Mouse (Mus musculus) hindbrain, postnatal 0 days (tissue): ENCODE measurements around the gene Ift140. TPM values are rescaled to one million over a fixed set of nuclear protein-coding genes. Genes with fewer than 3 reads are reported as not detected.

ENCODE experiments used
- ATAC-seq: fragments of 200-750 bp; cut with Nextera tagmentation; 2 replicates; pipeline ENCODE4 v1.8.0; 2017; ENCODE audit warnings: mild to moderate bottlenecking, moderate TSS enrichment, moderate library complexity
- DNase-seq: peaks from one replicate; pipeline ENCODE4 v3.0.0-alpha.2; 2015; ENCODE audit warnings: low spot score
- H3K27ac ChIP-seq: fragments of 300-500 bp; sonication (generic); 2 replicates; pipeline ENCODE4 v1.5.1; 2014; ENCODE audit warnings: mild to moderate bottlenecking
- H3K27me3 ChIP-seq: fragments of 300-500 bp; sonication (generic); 2 replicates; pipeline ENCODE4 v1.6.1; 2014; ENCODE audit warnings: low read length, mixed read lengths; ENCODE audit not compliant: insufficient read depth
- H3K36me3 ChIP-seq: fragments of 300-500 bp; sonication (generic); 2 replicates; pipeline ENCODE4 v1.6.1; 2014; ENCODE audit warnings: low read length, mixed read lengths; ENCODE audit not compliant: insufficient read depth
- H3K4me1 ChIP-seq: fragments of 300-500 bp; sonication (generic); 2 replicates; pipeline ENCODE4 v1.6.1; 2014; ENCODE audit warnings: antibody characterized with exemption, low read length, mixed read lengths; ENCODE audit not compliant: insufficient read depth
- H3K4me2 ChIP-seq: fragments of 300-500 bp; sonication (generic); 2 replicates; pipeline ENCODE4 v1.6.1; 2014; ENCODE audit warnings: low read depth, mild to moderate bottlenecking, low read length, moderate library complexity, mixed read lengths
- H3K4me3 ChIP-seq: fragments of 300-500 bp; sonication (generic); 2 replicates; pipeline ENCODE4 v1.5.1; 2014; ENCODE audit warnings: low read length
- H3K9ac ChIP-seq: fragments of 300-500 bp; sonication (generic); replicated peaks from 2 replicates; pipeline ENCODE4 v1.6.1; 2014; ENCODE audit warnings: mild to moderate bottlenecking, low read length, moderate library complexity, mixed read lengths
- H3K9me3 ChIP-seq: fragments of 300-500 bp; sonication (generic); 2 replicates; pipeline ENCODE4 v1.6.1; 2016; ENCODE audit warnings: low read length, mixed read lengths
- CTCF ChIP-seq: IDR thresholded peaks from 2 replicates; pipeline ENCODE4 v1.5.1; 2016; ENCODE audit warnings: antibody characterized with exemption, control low read depth, low read depth
- WGBS: fragments of 180-500 bp; shearing (Covaris S2); extraction: QIAGEN DNeasy Blood & Tissue Kit; methylation state at CpG from one replicate; pipeline ENCODE4 v1.1.7; 2014; 5-methylcytosine and 5-hydroxymethylcytosine counted together
- polyA plus RNA-seq: library from polyadenylated mRNA; unstranded; fragments of >200 nt; fragmentation: Nextera tagmentation; extraction: Ambion mirVana; gene quantifications from 2 replicates; pipeline ENCODE4 v1.2.1, GENCODE M21; 2015
- total RNA-seq: library from RNA; depleted of rRNA; stranded (reverse); fragments of >200 nt; gene quantifications from 2 replicates; pipeline ENCODE4 v1.2.3, GENCODE M21; 2014; rRNA removed

The Ift140 gene
- total and polyA plus RNA-seq, 2 experiments from 2014 or later: 13.1 to 27.0 TPM

DNA sequence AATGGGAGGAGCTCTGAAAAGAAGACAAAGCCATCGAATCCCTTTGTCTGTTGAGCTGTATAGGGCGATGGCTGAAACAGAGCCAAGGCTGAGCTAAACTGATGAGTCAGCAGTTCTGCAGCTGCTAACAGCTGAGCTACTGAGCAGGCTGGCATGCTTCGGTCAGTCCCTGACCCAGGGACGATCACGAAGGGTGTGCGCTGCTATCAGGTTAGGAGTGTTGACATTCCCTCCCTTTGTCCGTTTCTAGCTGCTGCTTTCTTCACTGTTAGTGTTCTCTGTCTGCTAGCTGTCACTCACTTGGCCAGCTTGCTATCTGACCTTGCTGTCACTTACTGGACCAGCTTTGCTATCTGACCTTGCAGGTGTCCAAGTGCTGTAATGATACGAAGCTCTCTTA is 111.2 kb downstream of the Ift140 start:
- H3K36me3 ChIP-seq: no peaks in the 10 kb centered on the region
- no peaks in the 10 kb centered on the region; the same call in 1 of the 2 replicates for H3K27me3 ChIP-seq
- H3K4me1 ChIP-seq: no peaks in the 10 kb centered on the region
- no peak overlapping the region for H3K9ac ChIP-seq
- no peaks in the 10 kb centered on the region for H3K9me3 ChIP-seq
- DNase-seq (peak; percentile 7), ATAC-seq (no peak)
- H3K4me3 ChIP-seq: no peak overlapping the region
- WGBS: 49% methylated on average over 8 of the region's 8 CpGs
- H3K4me2 ChIP-seq: no peak overlapping the region
- no peak for TF ChIP-seq CTCF
- no peak overlapping the region for H3K27ac ChIP-seq

GRCm38 (mm10) chr17:25127681-25128080 is 111.8 kb downstream of the Ift140 start:
- no peak overlapping the region for H3K4me2 ChIP-seq
- no peaks in the 10 kb centered on the region for H3K9me3 ChIP-seq
- no peak overlapping the region for H3K4me3 ChIP-seq
- no peaks in the 10 kb centered on the region; the same call in 1 of the 2 replicates for H3K27me3 ChIP-seq
- ATAC-seq (no peak), DNase-seq (no peak)
- no peak overlapping the region for H3K9ac ChIP-seq
- no peaks in the 10 kb centered on the region for H3K4me1 ChIP-seq
- 78% methylated on average over 9 of the region's 9 CpGs for WGBS
- no peak overlapping the region for H3K27ac ChIP-seq
- H3K36me3 ChIP-seq: no peaks in the 10 kb centered on the region
- TF ChIP-seq CTCF: no peak

GRCm38 (mm10) chr17:25130060-25130459 is 114.2 kb downstream of the Ift140 start:
- peaks cover 8% of the 10 kb centered on the region for H3K4me1 ChIP-seq
- H3K9ac ChIP-seq: no peak overlapping the region
- no peaks in the 10 kb centered on the region for H3K36me3 ChIP-seq
- no peak overlapping the region for H3K27ac ChIP-seq
- no peak for TF ChIP-seq CTCF
- 93% methylated on average over 1 of the region's 1 CpGs for WGBS
- no peaks in the 10 kb centered on the region for H3K9me3 ChIP-seq
- ATAC-seq (no peak), DNase-seq (no peak)
- H3K4me3 ChIP-seq: no peak overlapping the region
- H3K27me3 ChIP-seq: no peaks in the 10 kb centered on the region; the same call in 1 of the 2 replicates
- no peak overlapping the region for H3K4me2 ChIP-seq

GRCm38 (mm10) chr17:25133275-25133698 is 117.4 kb downstream of the Ift140 start, which contains the start of gene Clcn7:
Gene Clcn7, plus strand, starts transcription at chr17:25133391.
- WGBS: under 1% methylated on average over 40 of the region's 40 CpGs
- H3K9me3 ChIP-seq: no peaks in the 10 kb centered on the region
- peak; percentile 94 for ATAC-seq

DNA sequence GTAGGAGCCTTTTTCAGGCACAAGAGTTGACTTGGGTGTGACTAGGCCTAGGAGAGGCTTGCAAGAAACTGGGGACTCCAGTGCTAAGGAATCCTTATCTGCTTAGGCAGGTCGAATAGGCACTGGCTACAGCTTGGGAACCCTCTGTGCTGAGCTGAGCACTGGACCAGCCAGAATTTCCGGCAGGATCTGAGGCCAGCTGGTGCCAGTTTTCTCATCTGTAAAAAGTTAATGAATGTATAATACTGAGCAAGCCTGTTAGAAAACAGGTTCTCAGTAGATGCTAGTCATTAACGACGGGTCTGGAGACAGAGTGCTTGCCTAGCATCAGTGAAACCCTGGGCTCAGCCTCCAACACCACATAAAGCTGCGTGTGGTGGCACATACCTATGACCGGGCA is 119.7 kb downstream of the Ift140 start:
- 89% methylated on average over 6 of the region's 6 CpGs for whole genome bisulfite sequencing
- H3K4me3 ChIP-seq: no peak overlapping the region
- no peak overlapping the region for H3K27ac ChIP-seq
- H3K9ac ChIP-seq: no peak overlapping the region
- no peaks in the 10 kb centered on the region for H3K36me3 ChIP-seq
- TF ChIP-seq CTCF: no peak
- peaks cover 8% of the 10 kb centered on the region for H3K4me1 ChIP-seq
- no peak for ATAC-seq
- no peaks in the 10 kb centered on the region for H3K27me3 ChIP-seq
- no peak overlapping the region for H3K4me2 ChIP-seq
- H3K9me3 ChIP-seq: no peaks in the 10 kb centered on the region
- no peak for DNase-seq

More at GRCm38 (mm10) chr17:25133275-25133698, 117.4 kb downstream of the Ift140 start, which contains the start of gene Clcn7:
- no peaks in the 10 kb centered on the region for H3K36me3 ChIP-seq
- H3K4me2 ChIP-seq: peak within 1 kb of the TSS; percentile 82
- H3K4me1 ChIP-seq: peaks cover 8% of the 10 kb centered on the region
- peak within 1 kb of the TSS; percentile 68 for H3K9ac ChIP-seq
- H3K27me3 ChIP-seq: no peaks in the 10 kb centered on the region; the same call in 1 of the 2 replicates
- peak; percentile 98 for DNase-seq
- no peak for TF ChIP-seq CTCF
- H3K4me3 ChIP-seq: peak within 1 kb of the TSS; percentile 68
- H3K27ac ChIP-seq: peak within 1 kb of the TSS; percentile 11; the same call in 1 of the 2 replicates

GRCm38 (mm10) chr17:25138803-25139202 is 122.9 kb downstream of the Ift140 start:
- WGBS: 96% methylated on average over 1 of the region's 1 CpGs
- Histone ChIP-seq H3K36me3 (no peaks in the 10 kb centered on the region), H3K4me2 (no peak overlapping the region), H3K9ac (no peak overlapping the region), H3K27ac (no peak overlapping the region), H3K4me1 (peaks cover 7% of the 10 kb centered on the region), H3K4me3 (no peak overlapping the region), H3K9me3 (no peaks in the 10 kb centered on the region), H3K27me3 (no peaks in the 10 kb centered on the region)
- TF ChIP-seq CTCF: no peak
- DNase-seq (no peak), ATAC-seq (no peak)

- no peak overlapping the region for H3K4me3 ChIP-seq
- 72% methylated on average over 4 of the region's 4 CpGs for WGBS
- TF ChIP-seq CTCF: peak; percentile 53
- no peak overlapping the region for H3K9ac ChIP-seq
- DNase-seq: peak; percentile 25
- no peak overlapping the region for H3K27ac ChIP-seq
- no peak overlapping the region for H3K4me2 ChIP-seq
- H3K9me3 ChIP-seq: no peaks in the 10 kb centered on the region
- no peaks in the 10 kb centered on the region for H3K36me3 ChIP-seq
- ATAC-seq: no peak
- no peaks in the 10 kb centered on the region for H3K27me3 ChIP-seq
- no peaks in the 10 kb centered on the region for H3K4me1 ChIP-seq
Measured at GRCm38 (mm10) chr17:25139960-25140359, 124.1 kb downstream of the Ift140 start.

Other genes with a start within 250 kb of the Ift140 start
- not detected in 2 replicates for gene Meiob, start 211.8 kb upstream of the Ift140 start, total RNA-seq
- 0.10 TPM in 1 of 2 replicates, not detected in the other for gene Meiob, start 211.8 kb upstream of the Ift140 start, polyA plus RNA-seq
- 64.8 and 93.5 TPM in 2 replicates for gene Hagh, start 175.9 kb upstream of the Ift140 start, total RNA-seq
- gene Hagh, start 175.9 kb upstream of the Ift140 start, polyA plus RNA-seq: 82.4 and 84.2 TPM in 2 replicates
- gene Fahd1, start 165.7 kb upstream of the Ift140 start, total RNA-seq: 16.6 and 25.7 TPM in 2 replicates
- 20.2 and 22.2 TPM in 2 replicates for gene Fahd1, start 165.7 kb upstream of the Ift140 start, polyA plus RNA-seq
- 0.52 TPM in 1 of 2 replicates, not detected in the other for gene Igfals, start 150.1 kb upstream of the Ift140 start, total RNA-seq
- gene Igfals, start 150.1 kb upstream of the Ift140 start, polyA plus RNA-seq: 0.18 and 0.29 TPM in 2 replicates
- gene Nubp2, start 129.7 kb upstream of the Ift140 start, total RNA-seq: 35.7 and 52.7 TPM in 2 replicates
- 63.5 and 65.0 TPM in 2 replicates for gene Nubp2, start 129.7 kb upstream of the Ift140 start, polyA plus RNA-seq
- 122 and 135 TPM in 2 replicates for gene Spsb3, start 129.4 kb upstream of the Ift140 start, total RNA-seq
- gene Spsb3, start 129.4 kb upstream of the Ift140 start, polyA plus RNA-seq: 90.6 and 94.9 TPM in 2 replicates
- 34.9 and 49.5 TPM in 2 replicates for gene Eme2, start 121.0 kb upstream of the Ift140 start, total RNA-seq
- gene Eme2, start 121.0 kb upstream of the Ift140 start, polyA plus RNA-seq: 21.4 and 24.3 TPM in 2 replicates
- 37.8 and 58.3 TPM in 2 replicates for gene Mrps34, start 121.0 kb upstream of the Ift140 start, total RNA-seq
- gene Mrps34, start 121.0 kb upstream of the Ift140 start, polyA plus RNA-seq: 124 and 136 TPM in 2 replicates
- 66.1 and 67.0 TPM in 2 replicates for gene Nme3, start 119.6 kb upstream of the Ift140 start, total RNA-seq
- gene Nme3, start 119.6 kb upstream of the Ift140 start, polyA plus RNA-seq: 92.6 and 95.1 TPM in 2 replicates
- gene Mapk8ip3, start 79.1 kb upstream of the Ift140 start, total RNA-seq: 165 and 177 TPM in 2 replicates
- 62.0 and 62.4 TPM in 2 replicates for gene Mapk8ip3, start 79.1 kb upstream of the Ift140 start, polyA plus RNA-seq
- 57.0 and 61.2 TPM in 2 replicates for gene Jpt2, start 55.4 kb upstream of the Ift140 start, total RNA-seq
- 63.1 and 68.5 TPM in 2 replicates for gene Jpt2, start 55.4 kb upstream of the Ift140 start, polyA plus RNA-seq
- gene Cramp1l, start 297 bp upstream of the Ift140 start, total RNA-seq: 24.4 and 26.7 TPM in 2 replicates
- 3.7 TPM in 2 replicates for gene Cramp1l, start 297 bp upstream of the Ift140 start, polyA plus RNA-seq
- 15.4 and 21.5 TPM in 2 replicates for gene Tmem204, start 67.5 kb downstream of the Ift140 start, total RNA-seq
- 11.5 and 11.7 TPM in 2 replicates for gene Tmem204, start 67.5 kb downstream of the Ift140 start, polyA plus RNA-seq
- gene Telo2, start 99.9 kb downstream of the Ift140 start, total RNA-seq: 46.9 and 59.3 TPM in 2 replicates
- 32.5 and 33.1 TPM in 2 replicates for gene Telo2, start 99.9 kb downstream of the Ift140 start, polyA plus RNA-seq
- 0.63 TPM in 1 of 2 replicates, not detected in the other for gene Ptx4, start 104.7 kb downstream of the Ift140 start, total RNA-seq
- gene Ptx4, start 104.7 kb downstream of the Ift140 start, polyA plus RNA-seq: 0.21 and 0.26 TPM in 2 replicates
- 34.9 and 40.6 TPM in 2 replicates for gene Clcn7, start 117.3 kb downstream of the Ift140 start, total RNA-seq
- 22.9 and 23.3 TPM in 2 replicates for gene Clcn7, start 117.3 kb downstream of the Ift140 start, polyA plus RNA-seq
- not detected in 2 replicates for gene Ccdc154, start 146.4 kb downstream of the Ift140 start, total RNA-seq
- not detected in 2 replicates for gene Ccdc154, start 146.4 kb downstream of the Ift140 start, polyA plus RNA-seq
- not detected in 2 replicates for gene Gm38655, start 159.4 kb downstream of the Ift140 start, total RNA-seq
- not detected in 2 replicates for gene Gm38655, start 159.4 kb downstream of the Ift140 start, polyA plus RNA-seq
- 15.7 and 19.9 TPM in 2 replicates for gene BC003965, start 168.5 kb downstream of the Ift140 start, total RNA-seq
- 27.4 and 29.9 TPM in 2 replicates for gene BC003965, start 168.5 kb downstream of the Ift140 start, polyA plus RNA-seq
- 39.6 and 43.3 TPM in 2 replicates for gene Unkl, start 172.3 kb downstream of the Ift140 start, total RNA-seq
- gene Unkl, start 172.3 kb downstream of the Ift140 start, polyA plus RNA-seq: 14.1 and 15.1 TPM in 2 replicates
- gene Gnptg, start 224.0 kb downstream of the Ift140 start, total RNA-seq: 87.5 and 89.2 TPM in 2 replicates
- 128 and 129 TPM in 2 replicates for gene Gnptg, start 224.0 kb downstream of the Ift140 start, polyA plus RNA-seq
- 42.6 and 43.5 TPM in 2 replicates for gene Tsr3, start 224.1 kb downstream of the Ift140 start, total RNA-seq
- gene Tsr3, start 224.1 kb downstream of the Ift140 start, polyA plus RNA-seq: 65.3 and 70.7 TPM in 2 replicates
- 64.0 and 79.3 TPM in 2 replicates for gene Baiap3, start 240.3 kb downstream of the Ift140 start, total RNA-seq
- gene Baiap3, start 240.3 kb downstream of the Ift140 start, polyA plus RNA-seq: 27.3 and 27.8 TPM in 2 replicates